Mouse (Mus musculus): ENCODE data around the gene Dohh. TPM values are rescaled to one million over a fixed set of nuclear protein-coding genes. Genes with fewer than 3 reads are reported as not detected.

Dohh gene
- polyA plus RNA-seq (2014; fragmentation: Nextera tagmentation; extraction: Ambion mirVana) = 61.0 and 66.3 TPM in 2 replicates

GRCm38 (mm10) chr10:81383802-81384604 lies at the start of gene Dohh, which contains the start of gene Gm48551:
Gene Dohh, plus strand, starts transcription at chr10:81384428.
Gene Gm48551, plus strand, starts transcription at chr10:81384466.
- no peaks in the 10 kb centered on the region for H3K27me3 ChIP-seq (ENCODE audit: control insufficient read depth, insufficient read depth, low read length)
- 5% methylated on average over 50 of the region's 54 CpGs for WGBS

DNA sequence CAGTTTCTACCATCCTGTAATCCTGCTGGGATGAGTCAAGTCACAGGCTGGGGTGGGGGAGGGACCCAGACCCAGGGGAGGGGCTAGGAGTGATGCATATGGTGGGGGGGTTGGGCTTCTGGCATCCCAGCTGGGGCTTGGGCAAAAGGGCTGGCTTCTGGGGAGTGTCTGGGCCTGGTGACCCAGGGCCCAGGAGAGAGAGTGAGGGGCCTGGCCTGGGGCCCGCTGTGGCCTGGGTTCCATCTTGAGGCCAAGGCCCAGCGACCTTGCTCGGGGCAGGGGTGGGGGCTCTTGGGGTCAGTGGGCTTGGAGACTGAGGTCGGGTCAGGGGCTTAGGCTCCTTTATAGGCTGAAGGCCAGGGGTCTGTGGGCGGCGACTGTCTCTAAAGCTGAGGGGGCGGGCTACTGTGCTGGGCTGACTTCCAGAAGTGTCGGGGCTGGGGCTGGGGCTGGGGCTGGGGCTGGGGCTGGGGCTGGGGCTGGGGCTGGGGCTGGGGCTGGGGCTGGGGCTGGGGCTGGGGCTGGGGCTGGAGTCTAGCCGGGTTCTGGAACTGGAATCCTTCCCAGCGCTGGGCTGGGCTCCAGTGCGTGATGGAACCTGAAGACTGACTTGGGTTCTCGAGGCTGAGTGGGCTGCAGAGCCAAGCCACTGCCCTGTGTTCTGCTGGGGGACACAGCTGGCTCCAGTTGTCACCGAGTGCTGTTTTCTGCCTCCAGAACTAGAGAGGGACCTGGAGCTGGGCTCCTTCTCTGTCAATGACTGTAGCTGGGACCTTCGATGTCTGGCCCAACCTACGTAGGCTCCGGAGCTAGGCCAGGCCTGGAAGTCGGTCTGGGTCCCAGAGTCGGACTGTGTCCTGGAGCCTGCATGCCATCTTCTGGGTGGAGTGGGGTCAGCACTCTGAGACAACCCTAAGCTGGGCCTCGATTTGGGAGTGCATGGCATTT lies 48.6 kb upstream of the Dohh start:
- no peaks in the 10 kb centered on the region for H3K9me3 ChIP-seq (ENCODE audit: control insufficient read depth, low read length)
- H3K4me1 ChIP-seq (replicated peaks; ENCODE audit: control insufficient read depth, insufficient read depth, low read length) = no peaks in the 10 kb centered on the region
- 44% methylated on average over 17 of the region's 19 CpGs for WGBS
- H3K4me2 ChIP-seq (ENCODE audit: low read depth, low read length, severe bottlenecking) = no peak overlapping the region
- DNase-seq (ENCODE audit: low spot score) (no peak), ATAC-seq (replicated peaks; ENCODE audit: low FRiP score) (no peak)
- H3K36me3 ChIP-seq (ENCODE audit: control insufficient read depth, insufficient read depth, low read length) = no peaks in the 10 kb centered on the region
- H3K27ac ChIP-seq (ENCODE audit: low read depth, low read length) = no peak overlapping the region
- H3K27me3 ChIP-seq (ENCODE audit: control insufficient read depth, insufficient read depth, low read length) = peaks cover 10% of the 10 kb centered on the region
- no peak overlapping the region; the same call in 1 of the 2 replicates for H3K9ac ChIP-seq (ENCODE audit: low read length)
- no peak overlapping the region for H3K4me3 ChIP-seq (ENCODE audit: low read depth, low read length)

More at GRCm38 (mm10) chr10:81383802-81384604, at the start of gene Dohh, which contains the start of gene Gm48551:
- H3K4me3 ChIP-seq (ENCODE audit: low read depth, low read length) = peak within 1 kb of the TSS; percentile 90
- ATAC-seq (replicated peaks; ENCODE audit: low FRiP score) (peak; percentile 95), DNase-seq (ENCODE audit: low spot score) (peak; percentile 97)
- H3K9me3 ChIP-seq (ENCODE audit: control insufficient read depth, low read length) = no peaks in the 10 kb centered on the region
- peak within 1 kb of the TSS; percentile 79 for H3K9ac ChIP-seq (ENCODE audit: low read length)
- peaks cover 7% of the 10 kb centered on the region for H3K4me1 ChIP-seq (replicated peaks; ENCODE audit: control insufficient read depth, insufficient read depth, low read length)
- H3K36me3 ChIP-seq (ENCODE audit: control insufficient read depth, insufficient read depth, low read length) = peaks cover 2% of the 10 kb centered on the region; the same call in 1 of the 2 replicates
- peak within 1 kb of the TSS; percentile 94 for H3K4me2 ChIP-seq (ENCODE audit: low read depth, low read length, severe bottlenecking)
- peak within 1 kb of the TSS; percentile 64 for H3K27ac ChIP-seq (ENCODE audit: low read depth, low read length)

DNA sequence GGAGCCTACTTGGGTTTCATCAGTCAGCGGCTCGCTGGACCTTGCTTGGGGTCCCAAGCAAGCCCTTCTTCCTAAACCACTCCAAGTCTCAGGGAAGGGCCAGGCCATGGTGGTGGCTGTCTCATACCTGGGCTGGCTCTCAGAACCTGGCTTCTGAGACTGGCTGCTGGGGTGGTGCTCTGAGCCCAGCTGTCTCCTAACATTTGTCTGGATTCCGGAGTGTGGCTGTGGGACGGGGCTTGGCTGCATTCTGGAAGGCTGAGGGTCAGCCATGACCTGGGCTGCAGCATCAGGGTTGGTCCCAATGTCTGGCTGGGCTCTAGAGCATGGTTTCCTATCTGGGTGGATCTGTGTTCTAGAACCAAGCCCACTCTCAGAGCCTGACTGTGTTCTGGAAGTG lies 47.7 kb upstream of the Dohh start:
- no peaks in the 10 kb centered on the region for H3K9me3 ChIP-seq (ENCODE audit: control insufficient read depth, low read length)
- no peak for DNase-seq (ENCODE audit: low spot score)
- H3K27me3 ChIP-seq (ENCODE audit: control insufficient read depth, insufficient read depth, low read length) = peaks cover 14% of the 10 kb centered on the region
- H3K4me2 ChIP-seq (ENCODE audit: low read depth, low read length, severe bottlenecking) = no peak overlapping the region
- no peak for ATAC-seq (replicated peaks; ENCODE audit: low FRiP score)
- 90% methylated on average over 4 of the region's 4 CpGs for WGBS
- no peak overlapping the region for H3K4me3 ChIP-seq (ENCODE audit: low read depth, low read length)
- no peak overlapping the region for H3K9ac ChIP-seq (ENCODE audit: low read length)
- no peaks in the 10 kb centered on the region for H3K4me1 ChIP-seq (replicated peaks; ENCODE audit: control insufficient read depth, insufficient read depth, low read length)
- no peak overlapping the region for H3K27ac ChIP-seq (ENCODE audit: low read depth, low read length)
- H3K36me3 ChIP-seq (ENCODE audit: control insufficient read depth, insufficient read depth, low read length) = no peaks in the 10 kb centered on the region

DNA sequence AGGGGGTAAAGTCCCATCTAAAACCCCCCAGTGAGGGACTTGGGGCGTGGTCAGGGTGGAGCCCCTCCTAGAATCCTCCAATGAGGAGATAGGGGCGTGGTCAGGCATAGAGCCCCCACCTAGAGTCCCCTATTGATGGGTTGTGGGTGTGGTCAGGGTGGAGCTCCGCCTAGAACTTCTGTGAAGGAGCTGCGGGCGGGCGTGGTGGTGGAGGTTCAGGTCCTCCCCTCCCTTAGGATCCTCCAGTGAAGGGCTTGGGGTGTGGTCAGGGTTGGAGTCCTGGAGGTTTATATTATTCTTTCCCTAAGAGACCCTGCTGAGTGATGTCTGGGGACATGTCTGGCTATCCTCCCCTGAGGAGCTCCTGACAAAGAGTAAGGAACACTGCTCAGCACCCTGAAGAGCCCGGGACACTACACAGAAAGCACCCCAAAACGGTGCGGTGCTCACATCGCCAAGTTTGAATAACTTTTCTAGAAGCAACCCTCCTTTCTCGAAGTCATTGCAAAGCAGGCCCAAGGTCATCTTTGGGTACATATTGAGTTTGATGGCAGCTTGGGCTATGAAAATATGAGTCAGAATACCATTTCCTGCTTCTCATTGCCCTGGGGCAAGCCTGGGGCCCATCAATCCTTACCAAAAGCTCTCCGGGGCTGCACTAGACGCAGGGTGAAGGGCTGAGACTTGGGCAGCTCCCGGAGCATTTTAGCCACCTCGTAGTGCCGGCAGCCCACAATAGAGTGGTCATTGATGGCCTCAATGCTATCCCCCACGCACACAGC lies 43.5 kb upstream of the Dohh start:
- no peak overlapping the region for H3K9ac ChIP-seq (ENCODE audit: low read length)
- no peaks in the 10 kb centered on the region; the same call in 1 of the 2 replicates for H3K4me1 ChIP-seq (replicated peaks; ENCODE audit: control insufficient read depth, insufficient read depth, low read length)
- no peak overlapping the region for H3K4me2 ChIP-seq (ENCODE audit: low read depth, low read length, severe bottlenecking)
- ATAC-seq (replicated peaks; ENCODE audit: low FRiP score) (no peak), DNase-seq (ENCODE audit: low spot score) (no peak)
- H3K27ac ChIP-seq (ENCODE audit: low read depth, low read length) = no peak overlapping the region
- 42% methylated on average over 17 of the region's 17 CpGs for WGBS
- H3K36me3 ChIP-seq (ENCODE audit: control insufficient read depth, insufficient read depth, low read length) = no peaks in the 10 kb centered on the region; the same call in 1 of the 2 replicates
- no peak overlapping the region for H3K4me3 ChIP-seq (ENCODE audit: low read depth, low read length)
- peaks cover 36% of the 10 kb centered on the region for H3K27me3 ChIP-seq (ENCODE audit: control insufficient read depth, insufficient read depth, low read length)
- H3K9me3 ChIP-seq (ENCODE audit: control insufficient read depth, low read length) = no peaks in the 10 kb centered on the region

- ATAC-seq (replicated peaks; ENCODE audit: low FRiP score) = no peak
- H3K9me3 ChIP-seq (ENCODE audit: control insufficient read depth, low read length) = no peaks in the 10 kb centered on the region
- H3K4me2 ChIP-seq (ENCODE audit: low read depth, low read length, severe bottlenecking) = no peak overlapping the region
- peaks cover 4% of the 10 kb centered on the region for H3K4me1 ChIP-seq (replicated peaks; ENCODE audit: control insufficient read depth, insufficient read depth, low read length)
- 35% methylated on average over 16 of the region's 16 CpGs for WGBS
- DNase-seq (ENCODE audit: low spot score) = peak; percentile 86
- no peaks in the 10 kb centered on the region; the same call in 1 of the 2 replicates for H3K36me3 ChIP-seq (ENCODE audit: control insufficient read depth, insufficient read depth, low read length)
- H3K27me3 ChIP-seq (ENCODE audit: control insufficient read depth, insufficient read depth, low read length) = peaks cover 36% of the 10 kb centered on the region
- no peak overlapping the region for H3K4me3 ChIP-seq (ENCODE audit: low read depth, low read length)
- no peak overlapping the region for H3K27ac ChIP-seq (ENCODE audit: low read depth, low read length)
- no peak overlapping the region for H3K9ac ChIP-seq (ENCODE audit: low read length)
These were observed 42.8 kb upstream of the Dohh start for GRCm38 (mm10) chr10:81341333-81341949.

- Histone ChIP-seq H3K9ac (ENCODE audit: low read length) (peak within 1 kb of the TSS; percentile 41), H3K36me3 (ENCODE audit: control insufficient read depth, insufficient read depth, low read length) (no peaks in the 10 kb centered on the region; the same call in 1 of the 2 replicates), H3K4me1 (replicated peaks; ENCODE audit: control insufficient read depth, insufficient read depth, low read length) (peaks cover 15% of the 10 kb centered on the region), H3K4me3 (ENCODE audit: low read depth, low read length) (peak within 1 kb of the TSS; percentile 32), H3K9me3 (ENCODE audit: control insufficient read depth, low read length) (no peaks in the 10 kb centered on the region), H3K4me2 (ENCODE audit: low read depth, low read length, severe bottlenecking) (peak within 1 kb of the TSS; percentile 59), H3K27ac (ENCODE audit: low read depth, low read length) (no peak within 1 kb of the TSS), H3K27me3 (ENCODE audit: control insufficient read depth, insufficient read depth, low read length) (peaks cover 37% of the 10 kb centered on the region)
- no peak for DNase-seq (ENCODE audit: low spot score)
- WGBS = 7% methylated on average over 40 of the region's 67 CpGs
- no peak for ATAC-seq (replicated peaks; ENCODE audit: low FRiP score)
These were observed 41.3 kb upstream of the Dohh start, which contains the start of gene Gipc3 for GRCm38 (mm10) chr10:81342686-81343505. Gene Gipc3, minus strand, starts transcription at chr10:81343266.

GRCm38 (mm10) chr10:81344421-81345161 lies 39.6 kb upstream of the Dohh start:
- no peak overlapping the region for H3K4me3 ChIP-seq (ENCODE audit: low read depth, low read length)
- peaks cover 21% of the 10 kb centered on the region for H3K4me1 ChIP-seq (replicated peaks; ENCODE audit: control insufficient read depth, insufficient read depth, low read length)
- DNase-seq (ENCODE audit: low spot score) = no peak
- no peaks in the 10 kb centered on the region; the same call in 1 of the 2 replicates for H3K36me3 ChIP-seq (ENCODE audit: control insufficient read depth, insufficient read depth, low read length)
- H3K27ac ChIP-seq (ENCODE audit: low read depth, low read length) = no peak overlapping the region
- H3K27me3 ChIP-seq (ENCODE audit: control insufficient read depth, insufficient read depth, low read length) = peaks cover 37% of the 10 kb centered on the region
- WGBS = 50% methylated on average over 8 of the region's 8 CpGs
- H3K4me2 ChIP-seq (ENCODE audit: low read depth, low read length, severe bottlenecking) = no peak overlapping the region
- H3K9me3 ChIP-seq (ENCODE audit: control insufficient read depth, low read length) = no peaks in the 10 kb centered on the region
- no peak overlapping the region for H3K9ac ChIP-seq (ENCODE audit: low read length)
- no peak for ATAC-seq (replicated peaks; ENCODE audit: low FRiP score)
